Mouse (Mus musculus): ENCODE measurements at regions not wholly inside any gene's neighbourhood (a gene's known extent, or its start where the extent isn't known, plus 50 kb on each side); places are given as distances from the start of the nearest gene placed in this dataset.

DNA sequence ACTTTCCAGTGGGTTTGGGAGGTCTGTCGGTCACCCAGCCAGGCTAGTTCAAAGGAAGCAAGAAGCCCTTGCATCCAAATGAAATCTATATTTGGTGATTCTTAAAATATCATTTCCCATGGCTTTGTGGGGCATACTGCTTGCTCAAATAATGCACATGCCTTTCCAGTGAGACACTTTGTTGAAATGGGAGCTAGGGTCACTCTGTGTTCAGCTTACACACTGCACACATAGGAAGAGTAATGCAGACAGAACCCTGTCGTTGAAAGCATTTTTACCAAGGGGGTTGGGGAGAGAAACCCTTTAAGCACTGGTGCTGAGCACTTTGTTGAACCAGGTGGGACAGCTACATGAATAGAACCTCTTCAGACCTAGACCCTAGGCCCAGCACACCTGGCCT lies 59.9 kb upstream of the Tmco5 start:
- TF ChIP-seq E2F4 (IDR thresholded peaks at IDR 0.05; ENCODE audit: insufficient read depth) (no peak), POLR2A (IDR thresholded peaks at IDR 0.05; ENCODE audit: insufficient read length, low read depth) (no peak), MYOG (IDR thresholded peaks at IDR 0.05; ENCODE audit: control insufficient read depth in 1 of 3, insufficient read depth in 1 of 3, insufficient read length in 2 of 3, low read depth in 2 of 3) (no peak), SRF (IDR thresholded peaks at IDR 0.05; ENCODE audit: control insufficient read depth, insufficient read length, low read depth) (no peak), CEBPB (IDR thresholded peaks at IDR 0.05; ENCODE audit: insufficient read depth, poor library complexity, severe bottlenecking) (no peak), MAX (IDR thresholded peaks at IDR 0.05; ENCODE audit: low read depth) (no peak), USF1 (IDR thresholded peaks at IDR 0.05; ENCODE audit: low read depth) (no peak), POLR2AphosphoS2 (IDR thresholded peaks at IDR 0.05; ENCODE audit: insufficient read length, low read depth) (no peak), TCF12 (IDR thresholded peaks at IDR 0.05; ENCODE audit: insufficient read depth, poor library complexity, severe bottlenecking) (no peak), REST (IDR thresholded peaks at IDR 0.05; ENCODE audit: insufficient read depth, insufficient read length) (no peak), MYOD1 (IDR thresholded peaks at IDR 0.05; ENCODE audit: control insufficient read depth in 1 of 3, insufficient read length in 2 of 3, low read depth in 2 of 3) (no peak), TCF3 (IDR thresholded peaks at IDR 0.05; ENCODE audit: insufficient read length, low read depth) (no peak)

Data from myocyte (in vitro differentiated cells).